18 mouse cellular contexts compared by ENCODE assay signal in genomic region chr11:46209884-46210283, GRCm38 (mm10). TPM values are rescaled to one million over a fixed set of nuclear protein-coding genes. Genes with fewer than 3 reads are reported as not detected.
DNase-seq lines count a peak whose midpoint lies in the region; ATAC-seq lines count a peak whose summit lies in the region.
"Had no signal": no experiment of that assay in that cellular context is flagged by ENCODE, and none has a peak within 500 bp of the region (broad histone marks: within the 10 kb centered on the region; RNA-seq: fewer than 3 reads in every experiment).

No protein-coding gene starts in this region.

- ATAC-seq in heart, embryonic 13.5 days (ENCODE audit: extremely low read depth, insufficient number of reproducible peaks, low FRiP score, low TSS enrichment): no peak
- ATAC-seq in kidney, embryonic 14.5 days (ENCODE audit: low FRiP score, low TSS enrichment): no peak
- ATAC-seq: forebrain, embryonic 16.5 days had no signal

- H3K4me3 ChIP-seq in heart, embryonic 13.5 days: no peak overlapping the region
- H3K4me3 ChIP-seq in kidney, embryonic 14.5 days (ENCODE audit: low read length): no peak overlapping the region
- no peak overlapping the region for H3K4me3 ChIP-seq in midbrain, embryonic 10.5 days
- H3K4me3 ChIP-seq: hindbrain, embryonic 15.5 days; liver, embryonic 13.5 days had no signal

- H3K9ac ChIP-seq in heart, embryonic 13.5 days: peak overlapping the region; percentile 26; the same call in 1 of the 2 replicates
- no peak overlapping the region for H3K9ac ChIP-seq in kidney, embryonic 14.5 days (ENCODE audit: low read depth, low read length)
- H3K9ac ChIP-seq: hindbrain, embryonic 15.5 days; liver, embryonic 13.5 days had no signal

- no peak for DNase-seq in heart, postnatal 4 days
- peak; percentile 48 for DNase-seq in kidney, adult 9 months
- peak; percentile 14 for DNase-seq in Muller cell, postnatal 12 days (ENCODE audit: inconsistent ontology term)
- peak; percentile 45 for DNase-seq in fat pad, adult 2 months (ENCODE audit: extremely low read depth, low read depth, low spot score)
- DNase-seq in gastrocnemius, postnatal 36 days: no peak
- no peak for DNase-seq in midbrain, embryonic 10.5 days (ENCODE audit: low spot score)
- DNase-seq: cerebellum, adult 8-10 months; liver, embryonic 13.5 days; right cerebral cortex, adult 18-20 months; thymus, postnatal 14 days had no signal

- peaks cover 70% of the 10 kb centered on the region for H3K4me1 ChIP-seq in heart, embryonic 13.5 days
- H3K4me1 ChIP-seq in kidney, embryonic 14.5 days (ENCODE audit: control insufficient read depth, insufficient read depth, low read length): peaks cover 32% of the 10 kb centered on the region; the same call in 1 of the 2 replicates
- H3K4me1 ChIP-seq in midbrain, embryonic 10.5 days: peaks cover 23% of the 10 kb centered on the region

- no peak overlapping the region; the same call in 1 of the 2 replicates for H3K27ac ChIP-seq in heart, embryonic 13.5 days (replicated peaks)
- H3K27ac ChIP-seq in kidney, embryonic 14.5 days (ENCODE audit: low read depth, low read length): no peak overlapping the region
- no peak overlapping the region for H3K27ac ChIP-seq in midbrain, embryonic 10.5 days (replicated peaks)
- H3K27ac ChIP-seq: hindbrain, embryonic 15.5 days; liver, embryonic 13.5 days had no signal

- intact Hi-C loops in gastrocnemius, postnatal 36 days (cut with DNase I): loop anchor here (5.0 kb wide), 1 partner anchor 83 kb away; no protein-coding TSS in a partner anchor

- no peak overlapping the region for H3K4me2 ChIP-seq in heart, embryonic 13.5 days
- H3K4me2 ChIP-seq in kidney, embryonic 14.5 days (replicated peaks; ENCODE audit: low read depth, low read length): no peak overlapping the region
- H3K4me2 ChIP-seq: hindbrain, embryonic 15.5 days; liver, embryonic 13.5 days had no signal

- no peaks in the 10 kb centered on the region for H3K27me3 ChIP-seq in heart, embryonic 13.5 days (replicated peaks)
- H3K27me3 ChIP-seq in kidney, embryonic 14.5 days (ENCODE audit: control insufficient read depth, insufficient read depth, low read length): no peaks in the 10 kb centered on the region
- H3K27me3 ChIP-seq in midbrain, embryonic 10.5 days (ENCODE audit: low read depth, poor library complexity, severe bottlenecking): no peaks in the 10 kb centered on the region
- H3K27me3 ChIP-seq: hindbrain, embryonic 15.5 days; liver, embryonic 13.5 days had no signal

- H3K9me3 ChIP-seq in heart, embryonic 13.5 days: no peaks in the 10 kb centered on the region
- no peaks in the 10 kb centered on the region for H3K9me3 ChIP-seq in kidney, embryonic 14.5 days (ENCODE audit: control insufficient read depth, low read length)
- H3K9me3 ChIP-seq in midbrain, embryonic 10.5 days (replicated peaks): no peaks in the 10 kb centered on the region
- H3K9me3 ChIP-seq: hindbrain, embryonic 15.5 days; liver, embryonic 13.5 days had no signal

- no peaks in the 10 kb centered on the region for H3K36me3 ChIP-seq in heart, embryonic 13.5 days
- H3K36me3 ChIP-seq in kidney, embryonic 14.5 days (ENCODE audit: control insufficient read depth, insufficient read depth, low read length): no peaks in the 10 kb centered on the region
- H3K36me3 ChIP-seq in midbrain, embryonic 10.5 days: peaks cover 18% of the 10 kb centered on the region; the same call in 1 of the 2 replicates
- H3K36me3 ChIP-seq: liver, embryonic 13.5 days had no signal

- 44% methylated on average over 2 of the region's 2 CpGs for WGBS in heart, embryonic 13.5 days
- WGBS in kidney, embryonic 14.5 days: 70% methylated on average over 2 of the region's 2 CpGs
- 46% methylated on average over 2 of the region's 2 CpGs for WGBS in midbrain, embryonic 10.5 days

RNA-seq across cellular contexts. Expression of gene Fndc9, which starts 25.4 kb away (rescaled TPM):
- polyA plus RNA-seq in heart, embryonic 13.5 days (2015; fragmentation: Nextera tagmentation; extraction: Ambion mirVana): 0.06 and 0.09 TPM in 2 replicates
- total RNA-seq in heart, postnatal 4 days (2021): not detected
- polyA plus RNA-seq in kidney, embryonic 14.5 days (2014; fragmentation: Nextera tagmentation; extraction: Ambion mirVana): 0.11 TPM in 1 of 2 replicates, not detected in the other
- not detected for total RNA-seq in gastrocnemius, postnatal 36 days (2021)
- polyA plus RNA-seq in midbrain, embryonic 10.5 days (2016; fragmentation: Nextera tagmentation; extraction: Ambion mirVana): 0.51 and 0.75 TPM in 2 replicates
- total RNA-seq: gastrocnemius, adult 8-10 months; heart, adult 8-10 months; megakaryocyte, adult 5-6 weeks had no signal

RNA-seq across cellular contexts. Expression of gene Nipal4, which starts 43.6 kb away (rescaled TPM):
- polyA plus RNA-seq in heart, embryonic 13.5 days (2015; fragmentation: Nextera tagmentation; extraction: Ambion mirVana): 13.0 TPM in 2 replicates
- 1 to 10 TPM; 2.5 to 2.7 TPM for total RNA-seq in heart, postnatal 4 days (2021)
- polyA plus RNA-seq in kidney, embryonic 14.5 days (2014; fragmentation: Nextera tagmentation; extraction: Ambion mirVana): 0.13 and 0.22 TPM in 2 replicates
- total RNA-seq in gastrocnemius, postnatal 36 days (2021): under 1 TPM in 1 of 2 experiments, not detected in 1; 0.07 TPM
- polyA plus RNA-seq in midbrain, embryonic 10.5 days (2016; fragmentation: Nextera tagmentation; extraction: Ambion mirVana): 1.00 and 1.3 TPM in 2 replicates
- total RNA-seq: gastrocnemius, adult 8-10 months; megakaryocyte, adult 5-6 weeks had no signal
- polyA plus RNA-seq: neural tube, embryonic 14.5 days had no signal

Comparison
In these comparisons a context has a peak if more than half of its experiments do, and no peak if none do; other contexts are left out.
1. DNase-seq: peak in kidney, adult 9 months (single experiment), Muller cell, postnatal 12 days (single experiment) and fat pad, adult 2 months (single experiment); none in heart, postnatal 4 days (single experiment), gastrocnemius, postnatal 36 days (0 of 2) and midbrain, embryonic 10.5 days (single experiment).